Mouse (Mus musculus): Measurements from ENCODE around the gene Mef2a.

GRCm38 (mm10) chr7:67228390-67228789 is 144.3 kb downstream of the Mef2a start:
- TF ChIP-seq JUND (IDR thresholded peaks at IDR 0.05; ENCODE audit: low read depth, low read length) (no peak), POLR2AphosphoS5 (IDR thresholded peaks at IDR 0.05; ENCODE audit: borderline replicate concordance, low read depth, low read length) (no peak), POLR2A (IDR thresholded peaks at IDR 0.05; ENCODE audit: control insufficient read depth in 1 of 2, insufficient read depth in 1 of 2, low read depth in 1 of 2, low read length in 2 of 2, poor library complexity in 1 of 2) (no peak), ZNF384 (IDR thresholded peaks at IDR 0.05; ENCODE audit: low read depth, low read length) (no peak), POLR2AphosphoS2 (IDR thresholded peaks at IDR 0.05; ENCODE audit: low read length) (no peak), EP300 (IDR thresholded peaks at IDR 0.05; ENCODE audit: low read depth in 1 of 2, low read length in 2 of 2) (no peak), TCF12 (IDR thresholded peaks at IDR 0.05; ENCODE audit: low read depth, low read length) (no peak), BHLHE40 (IDR thresholded peaks at IDR 0.05; ENCODE audit: borderline replicate concordance, low read depth, low read length) (no peak), CTCF (IDR thresholded peaks at IDR 0.05 in 2 of 3, conservative IDR thresholded peaks at IDR 0.05 in 1 of 3; ENCODE audit: control insufficient read depth in 1 of 3, insufficient read depth in 1 of 3, low read depth in 2 of 3, low read length in 3 of 3, poor library complexity in 1 of 3, severe bottlenecking in 1 of 3) (no peak), MAFK (IDR thresholded peaks at IDR 0.05; ENCODE audit: borderline replicate concordance, low read depth, low read length) (no peak), SIN3A (IDR thresholded peaks at IDR 0.05; ENCODE audit: low read length) (no peak), CHD2 (IDR thresholded peaks at IDR 0.05; ENCODE audit: low read length) (no peak)

All from MEL (cell line).